Mouse (Mus musculus) gastrocnemius, adult 8-10 months (tissue): Measurements from ENCODE around the gene Hormad2. TPM values are rescaled to one million over a fixed set of nuclear protein-coding genes. Genes with fewer than 3 reads are reported as not detected.

Experiments used
- DNase-seq, 2 experiments: peaks; one replicate each; pipeline ENCODE4 v3.0.0; 2022; ENCODE audit warnings: low spot score in 2 of 2
- total RNA-seq, 4 experiments: library from RNA; stranded (reverse); gene quantifications; 2 replicates each; pipeline ENCODE4 v1.2.4; 2022

Gene Hormad2
- total RNA-seq, 4 experiments from 2014 or later: not detected

- DNase-seq: no peak
Observed at GRCm38 (mm10) chr11:4342027-4342426, 98.9 kb downstream of the Hormad2 start.

- no peak for DNase-seq
Observed at GRCm38 (mm10) chr11:4340109-4340779, 100.7 kb downstream of the Hormad2 start.

- no peak for DNase-seq
Observed at GRCm38 (mm10) chr11:4339275-4339674, 101.6 kb downstream of the Hormad2 start.

GRCm38 (mm10) chr11:4336693-4337283 is 104.1 kb downstream of the Hormad2 start:
- no peak for DNase-seq

GRCm38 (mm10) chr11:4335810-4336692 is 104.9 kb downstream of the Hormad2 start:
- no peak for DNase-seq

GRCm38 (mm10) chr11:4332961-4333360 is 107.9 kb downstream of the Hormad2 start:
- no peak for DNase-seq

- DNase-seq: no peak
Observed at GRCm38 (mm10) chr11:4328188-4328587, 112.7 kb downstream of the Hormad2 start.

- no peak for DNase-seq
Observed at GRCm38 (mm10) chr11:4323481-4323880, 117.4 kb downstream of the Hormad2 start.

- no peak for DNase-seq
Observed at GRCm38 (mm10) chr11:4322943-4323342, 118.0 kb downstream of the Hormad2 start.

GRCm38 (mm10) chr11:4320876-4321275 is 120.0 kb downstream of the Hormad2 start:
- no peak for DNase-seq

GRCm38 (mm10) chr11:4319212-4319955 is 121.5 kb downstream of the Hormad2 start:
- no peak for DNase-seq

- DNase-seq: no peak
Observed at GRCm38 (mm10) chr11:4318011-4318410, 122.9 kb downstream of the Hormad2 start.

GRCm38 (mm10) chr11:4317287-4317686 is 123.6 kb downstream of the Hormad2 start:
- no peak for DNase-seq

GRCm38 (mm10) chr11:4312180-4312579 is 128.7 kb downstream of the Hormad2 start:
- no peak for DNase-seq

- DNase-seq: no peak
Observed at GRCm38 (mm10) chr11:4310324-4310723, 130.6 kb downstream of the Hormad2 start.

GRCm38 (mm10) chr11:4309613-4310012 is 131.3 kb downstream of the Hormad2 start:
- no peak for DNase-seq

- peak in 1 of 2 experiments; percentile 30 for DNase-seq
Observed at GRCm38 (mm10) chr11:4308514-4309450, 132.1 kb downstream of the Hormad2 start.

- DNase-seq: no peak
Observed at GRCm38 (mm10) chr11:4308060-4308513, 132.8 kb downstream of the Hormad2 start.

- no peak for DNase-seq
Observed at GRCm38 (mm10) chr11:4306086-4306485, 134.8 kb downstream of the Hormad2 start.

- DNase-seq: no peak
Observed at GRCm38 (mm10) chr11:4305090-4305489, 135.8 kb downstream of the Hormad2 start.
